Mouse (Mus musculus) bone marrow macrophage, adult 2 months (primary cell): Measurements from ENCODE around the gene Grb2.

Experiments
- CTCF ChIP-seq: IDR thresholded peaks from 2 replicates; pipeline ENCODE4 v1.5.1; 2012; ENCODE audit warnings: low read depth, mild to moderate bottlenecking, low read length, moderate library complexity
- POLR2A ChIP-seq: IDR thresholded peaks from 2 replicates; pipeline ENCODE4 v1.6.1; 2012; ENCODE audit warnings: mild to moderate bottlenecking, low read depth, low read length, borderline replicate concordance

DNA sequence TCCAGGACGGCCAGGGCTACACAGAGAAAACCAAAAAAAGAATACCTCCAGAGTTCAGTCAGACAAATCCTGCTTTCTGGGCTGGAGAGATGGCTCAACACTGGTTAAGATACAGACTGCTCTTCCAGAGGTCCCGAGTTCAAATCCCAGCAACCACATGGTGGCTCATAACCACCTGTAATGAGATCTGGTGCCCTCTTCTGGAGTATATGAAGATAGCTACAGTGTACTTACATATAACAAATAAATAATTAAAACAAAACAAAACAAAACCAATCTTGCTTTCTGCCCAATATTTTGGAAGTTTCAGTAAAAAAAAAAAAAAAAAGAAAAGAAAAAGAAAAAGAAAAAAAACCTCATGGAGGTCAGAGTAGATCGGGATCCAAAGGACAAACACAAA, 113.2 kb downstream of the Grb2 start:
- TF ChIP-seq CTCF (no peak), POLR2A (no peak)
